In genomic region chr14:62833541-62833940, GRCm38 (mm10) we compare ENCODE assay signal across 22 mouse cellular contexts.
"Had no signal": no experiment of that assay in that cellular context is flagged by ENCODE, and none has a peak within 500 bp of the region (broad histone marks: within the 10 kb centered on the region; RNA-seq: fewer than 3 reads in every experiment).

No protein-coding gene starts in this region.

- H3K36me3 ChIP-seq: heart, embryonic 13.5 days; heart, embryonic 15.5 days; hindbrain, embryonic 10.5 days; hindbrain, embryonic 12.5 days; intestine, embryonic 15.5 days; limb, embryonic 10.5 days; limb, embryonic 12.5 days; liver, embryonic 13.5 days had no signal

- H3K4me2 ChIP-seq: heart, embryonic 11.5 days; heart, embryonic 13.5 days; heart, embryonic 15.5 days; hindbrain, embryonic 12.5 days; hindbrain, embryonic 14.5 days; intestine, embryonic 15.5 days; limb, embryonic 12.5 days; liver, embryonic 11.5 days; liver, embryonic 13.5 days had no signal

- H3K9ac ChIP-seq: heart, embryonic 13.5 days; heart, embryonic 15.5 days; hindbrain, embryonic 12.5 days; hindbrain, embryonic 14.5 days; intestine, embryonic 15.5 days; limb, embryonic 12.5 days; liver, embryonic 13.5 days had no signal

- H3K27ac ChIP-seq: heart, adult 2 months; heart, embryonic 13.5 days; heart, embryonic 15.5 days; hindbrain, embryonic 10.5 days; hindbrain, embryonic 12.5 days; hindbrain, embryonic 14.5 days; intestine, embryonic 15.5 days; layer of hippocampus, adult 2 months; limb, embryonic 10.5 days; limb, embryonic 12.5 days; liver, embryonic 13.5 days had no signal

- H3K4me3 ChIP-seq: heart, adult 2 months; heart, embryonic 13.5 days; heart, embryonic 15.5 days; hindbrain, embryonic 10.5 days; hindbrain, embryonic 12.5 days; intestine, embryonic 15.5 days; layer of hippocampus, adult 2 months; limb, embryonic 10.5 days; limb, embryonic 12.5 days; liver, embryonic 13.5 days had no signal

- H3K9me3 ChIP-seq: heart, embryonic 13.5 days; heart, embryonic 15.5 days; hindbrain, embryonic 10.5 days; hindbrain, embryonic 12.5 days; intestine, embryonic 15.5 days; limb, embryonic 10.5 days; limb, embryonic 12.5 days; liver, embryonic 13.5 days had no signal

- H3K27me3 ChIP-seq: heart, embryonic 13.5 days; heart, embryonic 15.5 days; hindbrain, embryonic 12.5 days; intestine, embryonic 15.5 days; limb, embryonic 12.5 days had no signal

- DNase-seq: gastrocnemius, postnatal 25 days; heart, adult 2 months; heart, postnatal 14 days; heart, postnatal 4 days; kidney, adult 18-20 months; kidney, adult 8-10 months; kidney, postnatal 10 days; kidney, postnatal 25 days; kidney, postnatal 4 days; liver; liver, embryonic 13.5 days had no signal
